Mouse (Mus musculus): ENCODE measurements around the gene Aatk.
A peak's percentile ranks its signal among the peaks of the same experiment; 100 is the strongest.

Gene Aatk

GRCm38 (mm10) chr11:120051124-120051811 is 4.3 kb upstream of the Aatk start:
- peak; percentile 52 to 65 for DNase-seq

- DNase-seq = no peak
Observed at GRCm38 (mm10) chr11:120049067-120049466, 2.1 kb upstream of the Aatk start.

- peak; percentile 79 for DNase-seq
Observed at GRCm38 (mm10) chr11:120048252-120048556, 1.2 kb upstream of the Aatk start.

GRCm38 (mm10) chr11:120047531-120048251 is 724 bp upstream of the Aatk start:
- DNase-seq = peak; percentile 53 to 64

- peak; percentile 64 to 70 for DNase-seq
Observed at GRCm38 (mm10) chr11:120045839-120046552, 971 bp downstream of the Aatk start.

GRCm38 (mm10) chr11:120045341-120045740 is 1.6 kb downstream of the Aatk start:
- DNase-seq = peak; percentile 53 to 56

GRCm38 (mm10) chr11:120042141-120042838 is 4.7 kb downstream of the Aatk start:
- peak in 1 of 2 experiments; percentile 35 for DNase-seq

- DNase-seq = peak; percentile 72 to 81
Observed at GRCm38 (mm10) chr11:120041191-120042123, 5.5 kb downstream of the Aatk start.

- peak in 1 of 2 experiments; percentile 44 for DNase-seq
Observed at GRCm38 (mm10) chr11:120040440-120040839, 6.5 kb downstream of the Aatk start.

GRCm38 (mm10) chr11:120039581-120039980 is 7.4 kb downstream of the Aatk start:
- no peak for DNase-seq

- no peak for DNase-seq
Observed at GRCm38 (mm10) chr11:120034762-120035161, 12.2 kb downstream of the Aatk start.

- no peak for DNase-seq
Observed at GRCm38 (mm10) chr11:120034306-120034705, 12.7 kb downstream of the Aatk start.

- no peak for DNase-seq
Observed at GRCm38 (mm10) chr11:120033473-120033872, 13.5 kb downstream of the Aatk start.

- no peak for DNase-seq
Observed at GRCm38 (mm10) chr11:120032052-120032451, 14.9 kb downstream of the Aatk start.

GRCm38 (mm10) chr11:120030145-120030901 is 16.6 kb downstream of the Aatk start:
- peak; percentile 77 to 78 for DNase-seq

GRCm38 (mm10) chr11:120029431-120030144 is 17.4 kb downstream of the Aatk start:
- peak; percentile 63 for DNase-seq

GRCm38 (mm10) chr11:120028319-120029092 is 18.5 kb downstream of the Aatk start:
- no peak for DNase-seq

GRCm38 (mm10) chr11:120026941-120027340 is 20.0 kb downstream of the Aatk start:
- DNase-seq = no peak

- peak; percentile 74 to 83 for DNase-seq
Observed at GRCm38 (mm10) chr11:120022841-120023240, 24.1 kb downstream of the Aatk start.

- DNase-seq = peak; percentile 66 to 75
Observed at GRCm38 (mm10) chr11:120022216-120022615, 24.8 kb downstream of the Aatk start.
